Mouse (Mus musculus): ENCODE measurements around the gene Tnnc1. TPM values are rescaled to one million over a fixed set of nuclear protein-coding genes. Genes with fewer than 3 reads are reported as not detected.

Gene Tnnc1
- polyA plus RNA-seq, 1 experiment from 2014 or later, result 3.8 TPM

DNA sequence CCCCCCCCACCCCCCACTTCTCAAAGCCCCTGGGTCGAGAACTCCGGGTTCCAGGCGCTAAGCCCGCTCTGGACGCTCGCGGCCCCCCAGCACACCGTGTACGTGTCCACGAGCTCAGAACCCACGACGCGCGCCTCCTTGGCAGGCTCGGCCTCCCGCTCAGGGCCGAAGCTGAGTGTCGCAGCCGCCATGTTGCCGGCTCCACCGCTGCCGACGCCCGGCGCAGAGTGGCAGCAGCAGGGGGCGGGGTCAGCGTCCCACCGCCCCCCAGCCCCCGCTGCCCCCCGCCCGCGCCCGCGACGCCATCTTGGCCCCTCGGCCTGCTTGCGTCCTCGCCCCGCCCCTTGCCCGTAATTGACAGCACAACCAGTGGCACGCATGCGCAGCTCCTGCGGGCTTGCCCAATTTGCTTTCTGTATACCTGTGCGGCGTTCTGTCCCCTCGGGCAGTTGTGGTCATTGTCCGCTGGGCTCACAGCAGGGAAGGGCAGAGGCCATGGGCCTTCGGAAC, 1.6 kb upstream of the Tnnc1 start:
- DNase-seq (ENCODE audit: low spot score), result peak; percentile 99
- no peaks in the 10 kb centered on the region for H3K27me3 ChIP-seq (ENCODE audit: low read depth, poor library complexity, severe bottlenecking)
- H3K4me1 ChIP-seq, result peaks cover 21% of the 10 kb centered on the region
- under 1% methylated on average over 47 of the region's 48 CpGs for WGBS
- H3K9me3 ChIP-seq (replicated peaks), result no peaks in the 10 kb centered on the region
- peak overlapping the region; percentile 85 for H3K4me3 ChIP-seq
- H3K27ac ChIP-seq, result peak overlapping the region; percentile 97
- peaks cover 36% of the 10 kb centered on the region for H3K36me3 ChIP-seq

DNA sequence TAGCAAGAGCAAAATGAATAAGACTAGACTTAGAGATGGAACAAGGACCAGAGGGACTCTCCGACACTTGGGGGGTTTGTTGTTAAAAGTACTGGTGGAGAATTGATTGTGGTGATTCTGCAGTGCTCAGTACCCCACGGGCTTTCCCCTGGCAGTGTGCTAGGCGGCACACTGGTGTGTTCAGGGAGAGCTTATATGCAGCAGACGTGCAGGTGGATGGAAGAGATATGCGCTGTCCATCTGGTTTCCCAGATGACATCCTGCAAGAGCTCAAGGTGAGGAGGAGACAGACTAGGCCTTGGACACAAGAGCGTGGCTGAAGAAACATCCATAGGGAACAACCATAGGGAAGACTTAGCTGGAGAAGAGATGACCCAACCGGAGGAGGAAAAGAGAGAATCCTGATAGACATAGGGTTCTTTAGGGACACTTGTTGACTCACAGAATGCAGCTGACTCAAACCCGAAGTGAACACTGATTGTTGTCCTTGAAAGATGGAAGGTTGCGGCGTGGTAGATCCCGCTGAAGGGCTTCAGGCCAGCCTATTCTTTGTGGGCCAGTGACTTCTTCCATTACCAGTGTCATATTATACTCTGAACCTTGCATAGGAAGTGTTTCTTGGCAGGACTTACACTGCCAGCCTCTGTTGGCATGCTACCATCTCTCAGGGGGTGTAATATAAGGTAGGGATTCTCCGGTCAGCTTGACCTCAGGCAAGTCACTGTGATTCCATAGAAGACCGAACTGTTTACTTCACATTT, 862 bp upstream of the Tnnc1 start:
- Histone ChIP-seq H3K4me1 (peaks cover 21% of the 10 kb centered on the region), H3K27me3 (ENCODE audit: low read depth, poor library complexity, severe bottlenecking) (no peaks in the 10 kb centered on the region), H3K36me3 (peaks cover 29% of the 10 kb centered on the region), H3K27ac (peak overlapping the region; percentile 97), H3K9me3 (replicated peaks) (no peaks in the 10 kb centered on the region), H3K4me3 (peak overlapping the region; percentile 85)
- DNase-seq (ENCODE audit: low spot score), result no peak
- WGBS, result 84% methylated on average over 13 of the region's 13 CpGs

DNA sequence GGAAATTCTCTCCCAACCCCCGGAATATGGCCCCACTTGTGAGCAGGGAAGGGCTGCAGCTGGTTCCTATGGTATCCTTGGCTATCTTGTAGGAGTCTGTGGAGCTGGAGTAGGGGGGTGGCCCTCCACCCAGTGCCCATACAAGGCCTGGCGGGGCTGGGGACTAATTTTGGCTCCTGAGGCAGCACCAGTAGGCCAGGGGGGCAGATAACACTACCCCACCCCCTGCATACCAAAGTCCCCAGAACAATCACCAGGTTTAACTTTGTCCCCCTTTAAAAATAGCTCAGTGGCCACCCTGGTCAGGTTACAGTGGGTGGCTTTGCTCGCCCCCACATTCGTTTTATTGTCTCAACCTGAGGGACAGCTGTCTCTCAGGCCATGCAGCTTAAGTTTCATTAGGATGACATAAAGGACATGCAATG, 1.0 kb downstream of the Tnnc1 start:
- no peaks in the 10 kb centered on the region for H3K27me3 ChIP-seq (ENCODE audit: low read depth, poor library complexity, severe bottlenecking)
- DNase-seq (ENCODE audit: low spot score), result no peak
- H3K27ac ChIP-seq, result no peak overlapping the region
- 86% methylated on average over 4 of the region's 4 CpGs for WGBS
- peaks cover 10% of the 10 kb centered on the region for H3K36me3 ChIP-seq
- H3K4me3 ChIP-seq, result no peak overlapping the region
- peaks cover 21% of the 10 kb centered on the region for H3K4me1 ChIP-seq
- no peaks in the 10 kb centered on the region for H3K9me3 ChIP-seq (replicated peaks)

DNA sequence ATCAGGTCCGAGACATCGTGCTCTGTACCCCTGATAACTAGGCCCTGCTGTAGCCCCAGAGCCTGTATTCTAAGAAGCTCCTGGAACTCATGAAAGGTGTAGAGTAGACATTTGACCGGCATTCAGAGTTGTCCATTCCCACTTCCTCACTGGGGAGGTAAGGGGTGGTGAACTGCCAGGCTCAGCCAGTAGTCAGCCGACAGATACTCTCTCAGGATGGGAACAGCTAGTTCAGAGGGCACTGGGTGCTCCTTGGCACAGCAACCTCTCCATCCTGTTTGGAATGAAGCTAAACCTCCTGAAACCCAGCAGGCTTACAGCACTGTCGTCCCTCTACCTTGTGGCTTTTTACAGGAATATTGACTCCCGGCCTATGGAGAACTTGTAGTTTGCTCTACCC, 3.7 kb downstream of the Tnnc1 start:
- 90% methylated on average over 6 of the region's 6 CpGs for WGBS
- Histone ChIP-seq H3K4me3 (no peak overlapping the region), H3K36me3 (no peaks in the 10 kb centered on the region), H3K4me1 (peaks cover 13% of the 10 kb centered on the region), H3K27ac (no peak overlapping the region), H3K27me3 (ENCODE audit: low read depth, poor library complexity, severe bottlenecking) (no peaks in the 10 kb centered on the region), H3K9me3 (replicated peaks) (no peaks in the 10 kb centered on the region)
- no peak for DNase-seq (ENCODE audit: low spot score)

DNA sequence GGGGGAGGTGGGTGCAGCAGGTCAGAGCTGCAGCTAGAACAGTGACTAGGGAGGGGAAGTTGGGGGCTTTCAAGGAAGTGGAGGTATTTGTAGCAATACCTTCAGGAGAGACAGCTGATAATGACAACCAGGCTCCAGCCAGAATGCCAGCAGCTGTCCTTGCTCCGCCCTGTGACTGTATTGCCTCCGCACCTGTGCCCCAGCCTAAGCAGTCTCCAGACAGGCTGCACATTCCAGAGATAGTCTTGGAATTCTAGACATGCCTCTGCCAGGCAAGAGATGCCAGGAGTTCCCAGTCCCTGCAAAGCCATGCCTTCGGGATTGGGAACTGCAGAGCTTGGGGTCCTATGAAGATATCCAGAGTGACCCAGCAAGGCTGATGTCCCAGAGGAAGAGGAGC, 4.4 kb downstream of the Tnnc1 start:
- H3K4me1 ChIP-seq, result peaks cover 13% of the 10 kb centered on the region
- no peaks in the 10 kb centered on the region for H3K27me3 ChIP-seq (ENCODE audit: low read depth, poor library complexity, severe bottlenecking)
- H3K9me3 ChIP-seq (replicated peaks), result no peaks in the 10 kb centered on the region
- no peak overlapping the region for H3K27ac ChIP-seq
- 74% methylated on average over 3 of the region's 3 CpGs for WGBS
- H3K36me3 ChIP-seq, result no peaks in the 10 kb centered on the region
- no peak for DNase-seq (ENCODE audit: low spot score)
- no peak overlapping the region for H3K4me3 ChIP-seq

DNA sequence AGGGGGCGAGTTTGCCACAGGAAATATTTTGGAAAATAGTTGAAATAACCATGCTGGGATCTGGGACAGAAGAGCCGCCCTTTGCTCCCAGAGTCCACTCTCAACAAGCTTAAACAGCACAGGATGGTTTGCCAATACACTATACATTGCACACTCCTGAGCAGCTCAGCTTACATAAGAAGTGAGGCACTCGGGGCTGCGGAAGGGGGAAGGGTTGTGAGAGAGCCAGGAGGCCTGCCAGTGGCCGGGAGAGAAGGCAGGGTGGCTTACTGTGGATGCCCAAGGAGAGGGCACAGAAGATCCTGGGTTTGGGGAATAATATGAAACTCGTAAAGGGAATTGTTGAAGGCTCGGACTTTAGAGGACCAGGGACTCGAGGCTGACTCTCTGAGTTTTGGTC, 5.8 kb downstream of the Tnnc1 start:
- Histone ChIP-seq H3K4me3 (no peak overlapping the region), H3K27me3 (ENCODE audit: low read depth, poor library complexity, severe bottlenecking) (no peaks in the 10 kb centered on the region), H3K4me1 (peaks cover 19% of the 10 kb centered on the region), H3K36me3 (no peaks in the 10 kb centered on the region), H3K27ac (no peak overlapping the region), H3K9me3 (replicated peaks) (no peaks in the 10 kb centered on the region)
- DNase-seq (ENCODE audit: low spot score), result no peak
- WGBS, result 74% methylated on average over 8 of the region's 8 CpGs

DNA sequence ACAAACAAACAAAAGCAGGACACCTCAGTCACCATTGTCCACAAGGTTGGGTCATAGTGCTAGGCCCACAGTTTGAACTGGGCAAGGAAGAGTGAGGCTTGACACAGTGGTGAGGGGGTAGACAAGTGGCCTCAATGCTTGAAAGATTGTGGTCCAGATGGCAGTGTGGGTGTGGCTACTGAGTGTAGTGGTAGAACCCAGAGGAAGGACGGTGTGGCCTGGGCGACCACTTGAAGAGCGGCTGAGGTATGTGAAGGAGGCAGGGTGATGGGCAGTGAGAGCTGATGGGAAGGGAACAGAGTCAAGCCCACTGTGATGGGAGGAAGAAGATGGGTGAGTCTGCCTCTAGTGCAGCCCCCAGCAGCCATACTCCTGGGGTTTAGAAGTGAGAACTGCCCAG, 6.6 kb downstream of the Tnnc1 start:
- H3K4me1 ChIP-seq, result peaks cover 19% of the 10 kb centered on the region
- DNase-seq (ENCODE audit: low spot score), result no peak
- no peaks in the 10 kb centered on the region for H3K9me3 ChIP-seq (replicated peaks)
- H3K36me3 ChIP-seq, result no peaks in the 10 kb centered on the region
- H3K4me3 ChIP-seq, result no peak overlapping the region
- H3K27ac ChIP-seq, result no peak overlapping the region
- H3K27me3 ChIP-seq (ENCODE audit: low read depth, poor library complexity, severe bottlenecking), result no peaks in the 10 kb centered on the region
- WGBS, result 86% methylated on average over 3 of the region's 3 CpGs

DNA sequence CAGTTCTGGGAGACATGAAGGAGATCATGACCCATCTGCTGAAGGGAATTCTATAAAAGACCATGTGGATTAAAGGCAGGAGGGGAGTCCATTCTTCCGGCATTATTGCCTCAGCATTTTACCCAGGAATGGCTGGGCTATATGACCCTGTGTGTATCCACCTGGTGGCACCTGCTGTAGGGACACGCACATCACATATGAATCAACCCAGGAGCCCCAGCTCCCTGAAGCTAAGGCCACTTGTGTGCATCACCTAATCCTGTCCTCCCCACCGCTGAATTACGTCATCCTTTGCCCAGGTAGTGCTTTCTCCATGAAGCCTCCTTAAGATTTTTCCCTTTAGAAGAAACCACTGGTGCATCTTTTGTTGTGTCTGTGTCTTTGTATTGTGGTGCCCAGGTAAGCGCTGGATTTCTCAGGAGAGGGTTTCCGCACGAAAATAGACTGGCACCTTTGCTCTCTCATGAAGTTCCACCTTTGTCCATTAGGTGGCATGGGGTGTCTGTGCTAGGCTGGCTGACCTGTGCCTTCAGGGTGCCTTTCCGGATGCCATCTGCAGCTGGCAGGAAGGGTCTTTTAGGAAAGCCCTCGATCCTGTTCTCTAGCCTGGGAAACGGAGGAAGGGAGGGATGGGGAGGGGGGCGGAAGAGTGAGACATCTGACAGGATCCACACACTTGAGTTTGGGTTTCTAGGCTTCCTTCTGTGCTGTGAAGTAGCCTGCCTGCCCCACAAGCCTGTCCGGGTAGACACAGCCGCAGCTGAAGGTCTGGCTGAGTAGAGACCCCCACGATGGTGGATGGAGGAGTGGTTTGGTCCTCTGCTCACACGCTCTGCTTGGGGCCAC, 7.3 kb downstream of the Tnnc1 start:
- DNase-seq (ENCODE audit: low spot score), result peak; percentile 68
- H3K4me1 ChIP-seq, result peaks cover 20% of the 10 kb centered on the region
- no peaks in the 10 kb centered on the region for H3K9me3 ChIP-seq (replicated peaks)
- H3K36me3 ChIP-seq, result no peaks in the 10 kb centered on the region
- WGBS, result 36% methylated on average over 15 of the region's 15 CpGs
- 0 out of 2 replicates have a peak overlapping the region, but pooled peaks have one; percentile 31 for H3K27ac ChIP-seq
- peak overlapping the region; percentile 22 for H3K4me3 ChIP-seq
- H3K27me3 ChIP-seq (ENCODE audit: low read depth, poor library complexity, severe bottlenecking), result no peaks in the 10 kb centered on the region

DNA sequence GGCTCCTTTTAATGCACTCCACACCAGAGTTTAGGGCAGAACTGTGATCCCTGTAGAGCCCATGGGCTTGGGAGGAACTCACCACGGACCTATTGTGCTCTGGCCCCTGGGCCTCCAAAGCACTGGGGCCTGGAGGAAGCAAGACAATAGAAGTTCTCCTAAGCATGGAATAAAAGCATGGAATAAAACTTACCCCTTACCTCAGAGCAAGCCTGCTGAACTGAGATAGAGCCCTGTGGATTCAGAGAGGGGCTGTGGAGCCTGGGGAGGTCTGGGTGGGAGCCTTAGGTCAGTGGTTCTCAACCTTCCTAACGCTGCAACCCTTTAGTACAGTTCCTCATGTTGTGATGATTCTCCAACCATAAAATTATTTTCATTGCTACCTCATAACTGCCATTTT, 8.7 kb downstream of the Tnnc1 start, which contains the start of gene Nisch:
TSS of gene Nisch (minus strand) at position 101 of the 400 bp plus-strand sequence.
- Histone ChIP-seq H3K4me1 (peaks cover 32% of the 10 kb centered on the region), H3K9me3 (replicated peaks) (no peaks in the 10 kb centered on the region), H3K27me3 (ENCODE audit: low read depth, poor library complexity, severe bottlenecking) (no peaks in the 10 kb centered on the region), H3K36me3 (no peaks in the 10 kb centered on the region), H3K4me3 (peak within 1 kb of the TSS; percentile 22; the same call in 1 of the 2 replicates), H3K27ac (peak within 1 kb of the TSS; percentile 57)
- DNase-seq (ENCODE audit: low spot score), result no peak
- WGBS, result 90% methylated on average over 2 of the region's 2 CpGs

DNA sequence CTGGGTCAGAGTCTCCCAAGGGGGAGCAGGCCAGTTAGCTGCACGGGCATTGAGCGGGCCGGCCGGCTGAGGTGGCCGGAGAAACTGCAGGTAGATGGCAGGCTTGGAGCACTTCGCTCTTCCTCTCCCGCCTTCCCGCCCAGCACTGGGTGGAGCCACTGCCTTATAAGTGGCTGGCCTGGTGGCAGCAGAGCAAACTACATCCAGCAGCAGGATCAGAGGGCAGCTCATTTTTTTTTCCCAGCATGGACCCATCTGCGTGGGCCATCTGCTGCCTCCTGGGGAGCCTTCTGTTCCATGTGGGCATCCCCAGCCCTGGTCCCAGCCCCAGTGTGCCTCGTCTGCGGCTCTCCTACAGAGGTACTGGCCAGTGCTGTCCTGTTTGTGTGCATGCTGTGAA, 9.6 kb downstream of the Tnnc1 start, which contains the start of gene Sema3g:
TSS of gene Sema3g (plus strand) at position 195 of the 400 bp plus-strand sequence.
- Histone ChIP-seq H3K9me3 (replicated peaks) (no peaks in the 10 kb centered on the region), H3K36me3 (no peaks in the 10 kb centered on the region), H3K4me3 (peak within 1 kb of the TSS; percentile 9; the same call in 1 of the 2 replicates), H3K27me3 (ENCODE audit: low read depth, poor library complexity, severe bottlenecking) (no peaks in the 10 kb centered on the region), H3K4me1 (peaks cover 32% of the 10 kb centered on the region), H3K27ac (peak within 1 kb of the TSS; percentile 57)
- peak; percentile 67 for DNase-seq (ENCODE audit: low spot score)
- WGBS, result 10% methylated on average over 11 of the region's 11 CpGs

DNA sequence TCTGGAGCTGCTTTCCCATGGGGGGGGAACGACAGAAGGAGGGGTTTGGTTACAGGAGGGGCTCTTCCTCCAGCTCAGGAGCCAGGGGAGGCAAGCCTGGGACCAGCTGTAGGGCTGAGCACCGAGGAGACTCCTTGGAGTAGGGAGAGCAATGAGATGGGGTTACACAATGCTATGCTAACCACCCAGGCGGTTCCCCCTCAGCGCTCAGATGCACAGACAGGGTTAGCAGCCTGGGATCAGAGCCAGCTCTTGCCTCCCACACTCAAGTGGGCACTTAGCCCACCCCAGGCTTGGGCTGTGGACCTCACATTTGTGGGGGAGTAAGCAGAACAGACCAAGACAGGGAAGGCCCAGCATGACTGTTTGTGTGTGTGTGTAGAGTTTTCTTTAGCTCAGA, 18.9 kb downstream of the Tnnc1 start:
- Histone ChIP-seq H3K27ac (peak overlapping the region; percentile 42; the same call in 1 of the 2 replicates), H3K9me3 (replicated peaks) (no peaks in the 10 kb centered on the region), H3K4me3 (no peak overlapping the region), H3K4me1 (peaks cover 22% of the 10 kb centered on the region; the same call in 1 of the 2 replicates), H3K27me3 (ENCODE audit: low read depth, poor library complexity, severe bottlenecking) (no peaks in the 10 kb centered on the region), H3K36me3 (no peaks in the 10 kb centered on the region)
- no peak for DNase-seq (ENCODE audit: low spot score)
- 88% methylated on average over 4 of the region's 4 CpGs for WGBS

DNA sequence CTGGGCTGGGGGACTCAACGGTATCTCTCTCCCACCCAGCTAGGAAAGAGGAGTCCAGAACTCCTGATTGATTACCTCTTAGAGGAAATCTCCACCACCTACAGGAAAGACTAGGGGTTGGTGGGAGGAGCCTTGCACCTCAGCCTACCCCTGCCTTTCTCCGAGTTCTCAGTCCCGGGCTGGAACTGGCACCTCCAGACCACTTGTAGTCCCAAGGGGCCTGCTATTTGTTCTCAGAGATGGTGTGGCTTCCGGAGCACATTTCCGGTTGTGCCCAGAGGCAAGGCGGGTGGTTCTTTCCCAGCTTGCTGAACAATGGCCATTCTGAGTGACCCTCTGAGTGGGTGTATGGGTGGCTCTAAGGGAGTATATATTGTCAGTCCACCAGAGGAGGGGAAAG, 20.1 kb downstream of the Tnnc1 start:
- WGBS, result 68% methylated on average over 6 of the region's 6 CpGs
- Histone ChIP-seq H3K9me3 (replicated peaks) (no peaks in the 10 kb centered on the region), H3K4me1 (peaks cover 22% of the 10 kb centered on the region; the same call in 1 of the 2 replicates), H3K36me3 (no peaks in the 10 kb centered on the region), H3K27me3 (ENCODE audit: low read depth, poor library complexity, severe bottlenecking) (no peaks in the 10 kb centered on the region), H3K4me3 (no peak overlapping the region), H3K27ac (peak overlapping the region; percentile 3; the same call in 1 of the 2 replicates)
- no peak for DNase-seq (ENCODE audit: low spot score)

DNA sequence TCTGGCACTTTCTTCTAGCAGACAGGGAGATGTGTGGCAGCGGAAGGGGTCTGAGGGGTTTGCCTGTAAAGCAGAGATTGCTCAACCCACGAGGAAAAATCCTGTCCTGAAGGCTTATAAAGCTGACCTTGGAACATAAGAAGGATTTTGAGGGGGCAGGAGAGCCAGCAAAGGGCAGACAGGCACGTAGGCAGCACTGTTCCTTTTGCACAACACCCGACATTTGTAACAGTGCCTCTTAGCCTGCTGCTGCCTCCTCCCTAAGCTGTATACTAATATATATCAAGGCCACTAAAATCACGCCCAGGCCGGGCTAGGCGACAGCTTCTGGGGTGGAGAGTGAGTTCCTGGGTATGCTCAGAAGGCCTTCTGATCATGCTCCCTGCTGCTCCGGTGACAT, 22.3 kb downstream of the Tnnc1 start:
- no peak for DNase-seq (ENCODE audit: low spot score)
- peaks cover 29% of the 10 kb centered on the region; the same call in 1 of the 2 replicates for H3K4me1 ChIP-seq
- 68% methylated on average over 8 of the region's 8 CpGs for whole genome bisulfite sequencing
- H3K27ac ChIP-seq, result no peak overlapping the region
- no peaks in the 10 kb centered on the region for H3K9me3 ChIP-seq (replicated peaks)
- no peaks in the 10 kb centered on the region for H3K27me3 ChIP-seq (ENCODE audit: low read depth, poor library complexity, severe bottlenecking)
- H3K36me3 ChIP-seq, result no peaks in the 10 kb centered on the region
- H3K4me3 ChIP-seq, result no peak overlapping the region

Measured in limb, embryonic 10.5 days (tissue).